Mouse (Mus musculus): Measurements from ENCODE around the gene Chrm5. TPM values are rescaled to one million over a fixed set of nuclear protein-coding genes. Genes with fewer than 3 reads are reported as not detected.
"Not testable (repeated sequence)": the region's sequence is repeated elsewhere in the genome, so short reads cannot be mapped to it uniquely, and the experiment has no call there.

The Chrm5 gene
- polyA plus RNA-seq, 1 experiment from 2014 or later, result not detected

GRCm38 (mm10) chr2:112470961-112471381 is 9.6 kb downstream of the Chrm5 start:
- Histone ChIP-seq H3K4me1 (ENCODE audit: control insufficient read depth, low read depth, low read length) (no peaks in the 10 kb centered on the region), H3K4me3 (ENCODE audit: low read depth, low read length) (no peak overlapping the region), H3K27me3 (ENCODE audit: control insufficient read depth, insufficient read depth, low read depth, low read length) (no peaks in the 10 kb centered on the region), H3K27ac (ENCODE audit: low read length) (no peak overlapping the region), H3K4me2 (ENCODE audit: low read depth, low read length) (no peak overlapping the region), H3K9ac (ENCODE audit: low read depth, low read length) (no peak overlapping the region), H3K36me3 (ENCODE audit: control insufficient read depth, insufficient read depth) (peaks cover 13% of the 10 kb centered on the region), H3K9me3 (replicated peaks; ENCODE audit: control insufficient read depth, low read length) (no peaks in the 10 kb centered on the region)
- ATAC-seq (ENCODE audit: low read depth), result no peak
- 71% methylated on average over 5 of the region's 5 CpGs for WGBS (ENCODE audit: insufficient replicate concordance)

GRCm38 (mm10) chr2:112469542-112469941 is 11.0 kb downstream of the Chrm5 start:
- Histone ChIP-seq H3K27me3 (ENCODE audit: control insufficient read depth, insufficient read depth, low read depth, low read length) (no peaks in the 10 kb centered on the region), H3K36me3 (ENCODE audit: control insufficient read depth, insufficient read depth) (peaks cover 16% of the 10 kb centered on the region), H3K4me1 (ENCODE audit: control insufficient read depth, low read depth, low read length) (no peaks in the 10 kb centered on the region)

GRCm38 (mm10) chr2:112460557-112460956 is 20.0 kb downstream of the Chrm5 start:
- Histone ChIP-seq H3K9me3 (replicated peaks; ENCODE audit: control insufficient read depth, low read length) (no peaks in the 10 kb centered on the region), H3K4me2 (ENCODE audit: low read depth, low read length) (no peak overlapping the region), H3K9ac (ENCODE audit: low read depth, low read length) (no peak overlapping the region), H3K4me3 (ENCODE audit: low read depth, low read length) (no peak overlapping the region), H3K36me3 (ENCODE audit: control insufficient read depth, insufficient read depth) (peaks cover 18% of the 10 kb centered on the region), H3K4me1 (ENCODE audit: control insufficient read depth, low read depth, low read length) (peaks cover 2% of the 10 kb centered on the region; the same call in 1 of the 2 replicates), H3K27ac (ENCODE audit: low read length) (no peak overlapping the region), H3K27me3 (ENCODE audit: control insufficient read depth, insufficient read depth, low read depth, low read length) (no peaks in the 10 kb centered on the region)
- 83% methylated on average over 3 of the region's 3 CpGs for WGBS (ENCODE audit: insufficient replicate concordance)
- ATAC-seq (ENCODE audit: low read depth), result no peak

More at GRCm38 (mm10) chr2:112469542-112469941, 11.0 kb downstream of the Chrm5 start:
- no peak overlapping the region for H3K27ac ChIP-seq (ENCODE audit: low read length)
- H3K9ac ChIP-seq (ENCODE audit: low read depth, low read length), result no peak overlapping the region
- no peak for ATAC-seq (ENCODE audit: low read depth)
- no peak overlapping the region for H3K4me2 ChIP-seq (ENCODE audit: low read depth, low read length)
- no peak overlapping the region for H3K4me3 ChIP-seq (ENCODE audit: low read depth, low read length)
- H3K9me3 ChIP-seq (replicated peaks; ENCODE audit: control insufficient read depth, low read length), result no peaks in the 10 kb centered on the region

GRCm38 (mm10) chr2:112454862-112455564 is 25.6 kb downstream of the Chrm5 start, which contains the start of gene Emc7:
Gene Emc7 (plus strand): TSS chr2:112454997.
- Histone ChIP-seq H3K36me3 (ENCODE audit: control insufficient read depth, insufficient read depth) (peaks cover 2% of the 10 kb centered on the region), H3K9ac (ENCODE audit: low read depth, low read length) (peak within 1 kb of the TSS; percentile 85), H3K27ac (ENCODE audit: low read length) (peak within 1 kb of the TSS; percentile 85), H3K9me3 (replicated peaks; ENCODE audit: control insufficient read depth, low read length) (no peaks in the 10 kb centered on the region), H3K4me2 (ENCODE audit: low read depth, low read length) (peak within 1 kb of the TSS; percentile 81), H3K4me3 (ENCODE audit: low read depth, low read length) (peak within 1 kb of the TSS; percentile 82), H3K27me3 (ENCODE audit: control insufficient read depth, insufficient read depth, low read depth, low read length) (no peaks in the 10 kb centered on the region), H3K4me1 (ENCODE audit: control insufficient read depth, low read depth, low read length) (peaks cover 5% of the 10 kb centered on the region)
- ATAC-seq (ENCODE audit: low read depth), result peak; percentile 100
- under 1% methylated on average over 49 of the region's 49 CpGs for WGBS (ENCODE audit: insufficient replicate concordance)

GRCm38 (mm10) chr2:112454125-112454861 is 26.3 kb downstream of the Chrm5 start:
- H3K4me3 ChIP-seq (ENCODE audit: low read depth, low read length), result peak overlapping the region; percentile 82
- no peaks in the 10 kb centered on the region for H3K36me3 ChIP-seq (ENCODE audit: control insufficient read depth, insufficient read depth)
- H3K9me3 ChIP-seq (replicated peaks; ENCODE audit: control insufficient read depth, low read length), result no peaks in the 10 kb centered on the region
- no peaks in the 10 kb centered on the region for H3K27me3 ChIP-seq (ENCODE audit: control insufficient read depth, insufficient read depth, low read depth, low read length)
- peaks cover 5% of the 10 kb centered on the region for H3K4me1 ChIP-seq (ENCODE audit: control insufficient read depth, low read depth, low read length)
- peak overlapping the region; percentile 81 for H3K4me2 ChIP-seq (ENCODE audit: low read depth, low read length)
- WGBS (ENCODE audit: insufficient replicate concordance), result 26% methylated on average over 17 of the region's 17 CpGs
- H3K9ac ChIP-seq (ENCODE audit: low read depth, low read length), result peak overlapping the region; percentile 85
- no peak; the same call in 1 of the 2 replicates for ATAC-seq (ENCODE audit: low read depth)
- peak overlapping the region; percentile 85 for H3K27ac ChIP-seq (ENCODE audit: low read length)

- ATAC-seq (ENCODE audit: low read depth); H3K36me3 ChIP-seq (ENCODE audit: control insufficient read depth, insufficient read depth); H3K4me1 ChIP-seq (ENCODE audit: control insufficient read depth, low read depth, low read length); H3K4me2 ChIP-seq (ENCODE audit: low read depth, low read length); H3K9me3 ChIP-seq (replicated peaks; ENCODE audit: control insufficient read depth, low read length); H3K27ac ChIP-seq (ENCODE audit: low read length); H3K27me3 ChIP-seq (ENCODE audit: control insufficient read depth, insufficient read depth, low read depth, low read length); H3K4me3 ChIP-seq (ENCODE audit: low read depth, low read length); H3K9ac ChIP-seq (ENCODE audit: low read depth, low read length): not testable (repeated sequence)
Measured at GRCm38 (mm10) chr2:112452513-112452912, 28.1 kb downstream of the Chrm5 start.

GRCm38 (mm10) chr2:112449597-112450296 is 30.8 kb downstream of the Chrm5 start:
- 25% methylated on average over 4 of the region's 4 CpGs for WGBS (ENCODE audit: insufficient replicate concordance)
- Histone ChIP-seq H3K27me3 (ENCODE audit: control insufficient read depth, insufficient read depth, low read depth, low read length) (no peaks in the 10 kb centered on the region), H3K4me1 (ENCODE audit: control insufficient read depth, low read depth, low read length) (peaks cover 2% of the 10 kb centered on the region), H3K9ac (ENCODE audit: low read depth, low read length) (no peak overlapping the region), H3K4me3 (ENCODE audit: low read depth, low read length) (no peak overlapping the region), H3K4me2 (ENCODE audit: low read depth, low read length) (no peak overlapping the region), H3K9me3 (replicated peaks; ENCODE audit: control insufficient read depth, low read length) (no peaks in the 10 kb centered on the region), H3K27ac (ENCODE audit: low read length) (no peak overlapping the region), H3K36me3 (ENCODE audit: control insufficient read depth, insufficient read depth) (no peaks in the 10 kb centered on the region)
- no peak for ATAC-seq (ENCODE audit: low read depth)

- Histone ChIP-seq H3K4me3 (ENCODE audit: low read depth, low read length) (no peak overlapping the region), H3K4me1 (ENCODE audit: control insufficient read depth, low read depth, low read length) (no peaks in the 10 kb centered on the region; the same call in 1 of the 2 replicates), H3K9me3 (replicated peaks; ENCODE audit: control insufficient read depth, low read length) (no peaks in the 10 kb centered on the region), H3K36me3 (ENCODE audit: control insufficient read depth, insufficient read depth) (no peaks in the 10 kb centered on the region), H3K9ac (ENCODE audit: low read depth, low read length) (no peak overlapping the region), H3K27me3 (ENCODE audit: control insufficient read depth, insufficient read depth, low read depth, low read length) (no peaks in the 10 kb centered on the region), H3K27ac (ENCODE audit: low read length) (no peak overlapping the region), H3K4me2 (ENCODE audit: low read depth, low read length) (no peak overlapping the region)
- ATAC-seq (ENCODE audit: low read depth), result no peak
Measured at GRCm38 (mm10) chr2:112448510-112449059, 32.0 kb downstream of the Chrm5 start.

Data from liver, embryonic 16.5 days (tissue).